Comparison of ENCODE assay signal across 21 mouse cellular contexts in the genomic region with DNA sequence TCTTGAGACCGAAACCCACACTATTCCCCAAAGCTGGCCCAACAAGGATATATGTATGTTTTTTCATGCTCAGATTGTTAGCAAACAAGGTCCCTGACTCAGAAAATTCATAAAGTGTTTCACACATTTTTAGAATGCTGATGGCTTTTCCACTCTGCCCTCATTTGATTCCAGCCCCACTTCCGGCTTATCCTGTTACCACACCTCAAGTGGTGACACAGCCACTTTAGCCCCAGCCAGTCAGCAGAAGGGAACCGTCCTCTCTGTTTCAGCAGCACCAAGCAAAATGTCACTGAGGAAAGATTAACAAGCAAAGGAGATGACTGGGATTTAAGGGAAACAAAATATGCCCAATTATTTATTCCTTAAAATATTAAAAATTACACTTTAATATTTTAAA.
"Had no signal": no experiment of that assay in that cellular context is flagged by ENCODE, and none has a peak within 500 bp of the region (broad histone marks: within the 10 kb centered on the region; RNA-seq: fewer than 3 reads in every experiment).

No protein-coding gene starts in this region.

- H3K9me3 ChIP-seq: limb, embryonic 10.5 days; limb, embryonic 13.5 days; liver, embryonic 12.5 days; liver, embryonic 15.5 days; neural tube, embryonic 12.5 days; neural tube, embryonic 15.5 days had no signal

- H3K4me2 ChIP-seq: limb, embryonic 13.5 days; liver, embryonic 12.5 days; liver, embryonic 15.5 days; lung, embryonic 14.5 days; midbrain, embryonic 11.5 days; neural tube, embryonic 12.5 days; neural tube, embryonic 15.5 days had no signal

- H3K4me3 ChIP-seq: left cerebral cortex, adult 2 months; limb, embryonic 10.5 days; limb, embryonic 13.5 days; liver, embryonic 12.5 days; liver, embryonic 15.5 days; neural tube, embryonic 12.5 days; neural tube, embryonic 15.5 days had no signal

- H3K27me3 ChIP-seq: limb, embryonic 13.5 days; liver, embryonic 12.5 days; liver, embryonic 15.5 days; neural tube, embryonic 12.5 days; neural tube, embryonic 15.5 days had no signal

- H3K9ac ChIP-seq: limb, embryonic 13.5 days; liver, embryonic 12.5 days; liver, embryonic 15.5 days; lung, embryonic 14.5 days; neural tube, embryonic 12.5 days; neural tube, embryonic 15.5 days had no signal

- H3K36me3 ChIP-seq: liver, embryonic 12.5 days; neural tube, embryonic 12.5 days; neural tube, embryonic 15.5 days had no signal

- H3K27ac ChIP-seq: hindbrain, postnatal 0 days; left cerebral cortex, adult 2 months; limb, embryonic 10.5 days; limb, embryonic 13.5 days; liver, embryonic 12.5 days; liver, embryonic 15.5 days; neural tube, embryonic 12.5 days; neural tube, embryonic 15.5 days had no signal

- DNase-seq: kidney, adult 18-20 months; kidney, adult 9 months; kidney, postnatal 36 days; layer of hippocampus, postnatal 36 days; liver; lung, embryonic 14.5 days; midbrain, embryonic 14.5 days; right cerebral cortex, adult 18-20 months; right cerebral cortex, postnatal 14 days; right cerebral cortex, postnatal 4 days; thymus, postnatal 25 days had no signal

- H3K4me1 ChIP-seq: limb, embryonic 10.5 days; limb, embryonic 13.5 days; neural tube, embryonic 12.5 days; neural tube, embryonic 15.5 days had no signal

- ATAC-seq: hindbrain, postnatal 0 days; inflammation-experienced regulatory T-cells, adult 6 months; liver, embryonic 12.5 days had no signal
